Mouse (Mus musculus) E14TG2a.4 (cell line): ENCODE measurements around the gene Olfr648.

Experiments
- CTCF ChIP-seq: conservative IDR thresholded peaks from 2 replicates; pipeline ENCODE4 v1.5.1; 2014; ENCODE audit warnings: low read length
- POU5F1 ChIP-seq: IDR thresholded peaks from 2 replicates; pipeline ENCODE4 v1.6.1; 2014; ENCODE audit warnings: low read length, borderline replicate concordance

GRCm38 (mm10) chr7:104169634-104170204 is 13.5 kb downstream of the Olfr648 start:
- TF ChIP-seq CTCF (no peak), POU5F1 (no peak)
